Mouse (Mus musculus) liver, embryonic 14.5 days (tissue): ENCODE results near the gene Rgs9. TPM values are rescaled to one million over a fixed set of nuclear protein-coding genes. Genes with fewer than 3 reads are reported as not detected.

ENCODE experiments used
- ATAC-seq: fragments of 200-750 bp; cut with Nextera tagmentation; 2 replicates; pipeline ENCODE4 v1.8.0; 2017; ENCODE audit warnings: moderate number of reproducible peaks, mild to moderate bottlenecking, moderate library complexity; ENCODE audit not compliant: insufficient read depth
- DNase-seq, 3 experiments: peaks; one replicate each; pipeline ENCODE4 v3.0.0-alpha.2; 2012 to 2013; ENCODE audit warnings: low read depth in 3 of 3, low spot score in 3 of 3
- H3K27ac ChIP-seq: fragments of 300-500 bp; sonication (generic); 2 replicates; pipeline ENCODE4 v1.5.1; 2014; ENCODE audit warnings: moderate library complexity, mild to moderate bottlenecking, control low read depth, inconsistent platforms
- H3K27me3 ChIP-seq: fragments of 300-500 bp; sonication (generic); 2 replicates; pipeline ENCODE4 v1.6.1; 2014; ENCODE audit warnings: mild to moderate bottlenecking, low read length, moderate library complexity; ENCODE audit not compliant: control insufficient read depth, insufficient read depth
- H3K36me3 ChIP-seq: fragments of 300-500 bp; sonication (generic); replicated peaks from 2 replicates; pipeline ENCODE4 v1.6.1; 2014; ENCODE audit warnings: low read depth; ENCODE audit not compliant: control insufficient read depth, insufficient read depth
- H3K4me1 ChIP-seq, 2 experiments: fragments of 200-500 bp in 1 of 2; fragments of 300-500 bp in 1 of 2; sonication (generic) in 1 of 2; replicated peaks; 2 replicates each; pipeline ENCODE4 v1.6.1; 2012 to 2014; ENCODE audit warnings: antibody characterized with exemption in 1 of 2, inconsistent platforms in 1 of 2, low read length in 1 of 2; ENCODE audit not compliant: control insufficient read depth in 2 of 2, insufficient read depth in 2 of 2
- H3K4me2 ChIP-seq: fragments of 300-500 bp; sonication (generic); 2 replicates; pipeline ENCODE4 v1.6.1; 2014; ENCODE audit warnings: low read depth, mild to moderate bottlenecking, control low read depth, moderate library complexity
- H3K4me3 ChIP-seq, 2 experiments: fragments of 200-500 bp in 1 of 2; fragments of 300-500 bp in 1 of 2; sonication (generic) in 1 of 2; 2 replicates each; pipeline ENCODE4 v1.5.1; 2012 to 2014; ENCODE audit warnings: low read depth in 2 of 2, low read length in 2 of 2, mild to moderate bottlenecking in 2 of 2, control low read depth in 1 of 2, inconsistent platforms in 1 of 2, moderate library complexity in 1 of 2; ENCODE audit not compliant: insufficient read depth in 1 of 2
- H3K9ac ChIP-seq: fragments of 300-500 bp; sonication (generic); replicated peaks from 2 replicates; pipeline ENCODE4 v1.6.1; 2014; ENCODE audit warnings: mild to moderate bottlenecking, control low read depth, moderate library complexity
- H3K9me3 ChIP-seq: fragments of 300-500 bp; sonication (generic); 2 replicates; pipeline ENCODE4 v1.6.1; 2016; ENCODE audit warnings: low read length, mixed read lengths; ENCODE audit not compliant: control insufficient read depth
- CTCF ChIP-seq: IDR thresholded peaks from 2 replicates; pipeline ENCODE4 v1.5.1; 2016; ENCODE audit warnings: antibody characterized with exemption, low read depth, control low read depth
- EP300 ChIP-seq: IDR thresholded peaks from 2 replicates; pipeline ENCODE4 v1.6.1; 2016; ENCODE audit warnings: antibody characterized with exemption, low read depth
- WGBS: fragments of 180-500 bp; shearing (Covaris S2); extraction: QIAGEN DNeasy Blood & Tissue Kit; methylation state at CpG from one replicate; pipeline ENCODE4 v1.1.7; 2014; ENCODE audit not compliant: insufficient replicate concordance; 5-methylcytosine and 5-hydroxymethylcytosine counted together
- polyA plus RNA-seq, 2 experiments: library from polyadenylated mRNA; depleted of rRNA in 1 of 2; stranded (reverse) in 1 of 2; unstranded in 1 of 2; fragments of >200 nt; fragmentation: Nextera tagmentation in 1 of 2; extraction: Ambion mirVana in 1 of 2; gene quantifications; 2 replicates each; pipeline versions ENCODE4 v1.2.1 to v1.2.3; 2012 to 2014

Rgs9 gene
- polyA plus RNA-seq, 2 experiments, result 0.09 TPM; not detected in 1

DNA sequence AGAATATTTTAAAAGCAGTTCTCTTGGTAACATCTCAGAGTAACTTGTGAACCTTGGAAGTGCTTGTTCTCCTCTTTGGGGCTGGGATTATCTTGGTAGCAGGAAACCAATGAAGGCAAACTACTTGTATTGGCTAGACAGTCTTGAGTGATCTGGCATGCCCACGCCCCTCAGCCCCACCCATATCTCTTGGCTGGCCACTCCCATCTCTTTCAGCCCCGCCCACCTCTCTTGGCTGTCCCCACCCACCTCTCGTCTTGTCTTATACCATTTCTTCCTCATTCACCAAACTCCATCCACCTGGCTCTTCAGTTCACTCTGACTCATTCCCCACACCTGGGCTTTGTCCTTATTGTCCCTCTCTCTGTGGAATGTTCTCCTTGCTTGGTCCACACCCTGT is 64.3 kb downstream of the Rgs9 start:
- no peaks in the 10 kb centered on the region for H3K36me3 ChIP-seq
- no peaks in the 10 kb centered on the region for H3K9me3 ChIP-seq
- H3K27ac ChIP-seq, result no peak overlapping the region
- H3K4me3 ChIP-seq, result no peak overlapping the region
- no peak overlapping the region for H3K9ac ChIP-seq
- ATAC-seq (no peak), DNase-seq (no peak)
- H3K27me3 ChIP-seq, result no peaks in the 10 kb centered on the region
- 34% methylated on average over 3 of the region's 3 CpGs for WGBS
- no peak for TF ChIP-seq CTCF
- no peak for TF ChIP-seq EP300
- H3K4me1 ChIP-seq, result no peaks in the 10 kb centered on the region
- no peak overlapping the region for H3K4me2 ChIP-seq

DNA sequence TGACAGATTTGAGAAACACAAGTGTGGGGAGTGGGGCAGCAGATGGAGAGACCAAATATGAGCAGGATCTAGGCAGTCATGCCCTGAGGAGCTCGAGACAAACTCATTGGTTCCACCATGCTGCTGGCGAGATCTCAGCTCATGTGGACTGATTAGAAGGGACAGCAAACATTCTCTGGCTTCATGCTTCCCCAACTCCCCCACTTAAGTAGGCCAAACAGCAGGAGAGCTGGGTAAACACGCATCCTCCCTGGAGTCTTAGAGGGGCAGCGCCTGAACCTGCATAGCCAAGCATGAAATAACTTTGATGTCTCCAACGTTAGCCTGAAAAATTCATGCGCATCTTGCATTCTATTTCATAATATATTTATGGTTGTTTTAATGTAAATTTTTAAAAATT is 65.1 kb downstream of the Rgs9 start:
- 64% methylated on average over 6 of the region's 6 CpGs for WGBS
- ATAC-seq, result no peak

DNA sequence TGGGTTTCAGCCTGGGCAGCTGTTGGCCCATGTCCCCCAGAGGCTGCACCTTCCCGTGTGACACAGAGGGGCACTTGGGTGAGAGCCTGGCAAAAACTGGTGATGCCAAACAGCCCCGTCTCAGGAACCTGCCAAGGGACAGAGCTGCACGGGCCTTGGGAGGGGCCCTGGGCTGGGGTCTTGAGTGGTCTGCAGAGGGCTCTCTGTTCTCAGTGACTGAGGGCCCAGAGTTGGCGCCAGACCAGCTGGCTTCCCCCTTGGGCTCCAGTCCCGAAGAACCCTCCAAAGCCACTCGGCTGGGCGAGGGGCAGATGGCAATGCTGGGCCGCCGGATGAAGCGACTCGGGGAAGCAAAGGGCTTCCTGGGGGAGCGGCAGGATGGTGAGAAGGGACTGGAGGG is 70.8 kb downstream of the Rgs9 start:
- WGBS, result 66% methylated on average over 12 of the region's 12 CpGs
- Histone ChIP-seq H3K27ac (no peak overlapping the region), H3K36me3 (no peaks in the 10 kb centered on the region), H3K4me3 (no peak overlapping the region), H3K4me2 (no peak overlapping the region), H3K4me1 (no peaks in the 10 kb centered on the region), H3K9me3 (no peaks in the 10 kb centered on the region), H3K27me3 (no peaks in the 10 kb centered on the region), H3K9ac (no peak overlapping the region)
- ATAC-seq (no peak), DNase-seq (no peak)
- TF ChIP-seq EP300, result no peak
- TF ChIP-seq CTCF, result no peak

More for the DNA sequence above, 65.1 kb downstream of the Rgs9 start:
- no peaks in the 10 kb centered on the region for H3K4me1 ChIP-seq
- H3K4me3 ChIP-seq, result no peak overlapping the region
- no peak overlapping the region for H3K27ac ChIP-seq
- H3K9ac ChIP-seq, result no peak overlapping the region
- TF ChIP-seq EP300 (no peak), CTCF (no peak)
- H3K9me3 ChIP-seq, result no peaks in the 10 kb centered on the region
- H3K27me3 ChIP-seq, result no peaks in the 10 kb centered on the region
- H3K36me3 ChIP-seq, result no peaks in the 10 kb centered on the region
- no peak overlapping the region for H3K4me2 ChIP-seq
- no peak for DNase-seq

DNA sequence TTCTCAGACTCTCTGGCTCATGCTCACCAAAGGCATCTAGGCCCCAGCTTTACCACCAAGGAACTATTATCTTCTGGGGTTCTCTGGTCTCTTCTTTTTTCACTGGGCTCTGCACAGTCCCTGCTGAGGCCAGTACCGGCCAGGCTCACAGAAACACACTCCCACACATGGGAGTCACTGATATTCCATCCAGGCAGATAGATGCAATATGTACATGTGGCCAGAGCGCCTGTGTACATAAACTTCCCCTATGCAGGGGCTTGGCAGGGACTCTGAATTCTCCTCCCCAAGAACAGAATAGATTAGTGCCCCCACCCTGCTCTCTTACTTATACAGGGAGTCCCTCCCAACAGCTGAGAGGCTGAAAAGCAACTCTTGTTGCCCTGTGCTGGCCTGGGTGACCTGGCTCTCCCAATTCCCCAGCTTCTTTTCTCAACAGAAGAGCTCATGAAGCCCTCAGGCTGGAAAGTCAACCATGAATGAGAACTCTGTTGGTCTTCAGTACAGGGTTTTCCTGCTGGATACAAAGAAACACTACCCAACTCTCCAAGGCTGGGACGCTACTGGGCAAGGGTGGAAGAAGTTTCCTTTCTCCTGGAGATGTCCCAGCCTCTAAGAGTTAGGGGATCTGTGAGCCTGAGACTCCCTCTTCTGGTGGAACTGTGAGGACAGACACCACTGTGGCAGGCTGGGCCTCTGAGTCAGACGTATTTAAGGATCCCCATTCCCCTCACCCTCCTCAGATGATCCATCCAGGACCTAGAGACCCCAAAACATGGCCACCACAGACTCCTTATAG is 76.5 kb downstream of the Rgs9 start:
- no peak overlapping the region for H3K9ac ChIP-seq
- H3K27me3 ChIP-seq, result no peaks in the 10 kb centered on the region
- H3K4me1 ChIP-seq, result no peaks in the 10 kb centered on the region
- ATAC-seq, result no peak
- H3K9me3 ChIP-seq, result no peaks in the 10 kb centered on the region
- H3K27ac ChIP-seq, result no peak overlapping the region
- TF ChIP-seq EP300 (no peak), CTCF (peak; percentile 24)
- 30% methylated on average over 4 of the region's 4 CpGs for WGBS
- no peak overlapping the region for H3K4me2 ChIP-seq
- H3K36me3 ChIP-seq, result no peaks in the 10 kb centered on the region
- no peak for DNase-seq
- no peak overlapping the region for H3K4me3 ChIP-seq

DNA sequence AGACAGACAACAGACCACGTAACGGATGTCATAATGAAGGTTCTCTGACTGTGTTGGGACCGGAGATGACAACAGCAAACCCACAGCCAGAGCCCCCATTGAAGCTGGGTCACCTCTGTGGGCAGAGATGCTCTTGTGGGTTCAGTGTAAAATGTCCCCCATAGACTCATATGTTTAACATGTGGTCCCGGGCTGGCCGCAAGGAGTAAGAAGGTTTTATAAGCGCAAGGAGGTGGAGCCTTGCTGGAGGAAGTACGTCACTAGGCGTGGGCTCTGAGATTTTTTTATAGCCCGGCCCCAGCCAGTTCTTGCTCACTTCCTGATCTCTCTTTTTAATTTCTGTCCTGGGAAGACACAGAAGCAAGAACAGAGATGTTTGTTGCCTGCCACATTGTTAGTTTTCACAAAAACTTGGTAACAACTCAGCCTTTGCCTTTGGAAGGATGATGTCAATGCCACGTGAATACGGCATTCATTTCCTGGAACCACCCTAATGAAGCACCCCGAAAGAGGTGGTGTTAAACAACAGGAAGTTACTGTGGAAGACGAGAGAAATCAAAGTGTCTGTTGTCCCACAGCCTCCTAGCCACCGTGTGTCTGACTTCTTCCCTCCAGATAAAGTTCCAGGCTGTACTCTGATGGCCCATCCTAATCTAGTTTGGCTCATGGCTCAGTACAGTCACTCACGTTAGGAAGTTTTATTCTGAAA is 79.1 kb downstream of the Rgs9 start:
- no peak for ATAC-seq
- H3K36me3 ChIP-seq, result no peaks in the 10 kb centered on the region

More for the DNA sequence above, 79.1 kb downstream of the Rgs9 start:
- no peak overlapping the region for H3K4me3 ChIP-seq
- no peaks in the 10 kb centered on the region for H3K27me3 ChIP-seq
- DNase-seq, result no peak
- no peaks in the 10 kb centered on the region for H3K9me3 ChIP-seq
- 48% methylated on average over 15 of the region's 15 CpGs for WGBS
- H3K9ac ChIP-seq, result no peak overlapping the region
- H3K27ac ChIP-seq, result no peak overlapping the region
- H3K4me2 ChIP-seq, result no peak overlapping the region
- H3K4me1 ChIP-seq, result no peaks in the 10 kb centered on the region
- no peak for TF ChIP-seq CTCF
